Mouse (Mus musculus): ENCODE measurements around the gene Acod1.
A peak's percentile ranks its signal among the peaks of the same experiment; 100 is the strongest.

Gene Acod1

DNA sequence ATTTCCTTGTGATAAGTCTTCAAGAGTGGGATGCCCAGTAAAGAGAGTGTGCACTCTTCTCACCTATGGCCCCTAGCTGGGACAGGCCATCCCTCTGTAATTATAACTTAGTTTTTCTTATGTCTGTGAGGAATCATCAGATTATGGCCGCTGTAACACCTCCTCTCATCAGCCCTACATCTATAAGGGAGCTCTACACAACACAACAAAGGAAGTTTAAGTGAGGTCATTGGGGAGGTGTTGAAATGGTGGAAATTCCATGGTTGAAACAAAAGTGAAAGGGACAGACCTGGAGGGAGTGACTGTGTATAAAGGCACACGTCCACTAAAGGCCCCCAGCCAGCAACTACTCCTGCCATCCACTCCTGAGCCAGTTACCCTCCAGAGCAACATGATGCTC is at the start of gene Acod1:
TSS of gene Acod1 (plus strand) at position 301 of the 400 bp plus-strand sequence.
- DNase-seq = no peak

DNA sequence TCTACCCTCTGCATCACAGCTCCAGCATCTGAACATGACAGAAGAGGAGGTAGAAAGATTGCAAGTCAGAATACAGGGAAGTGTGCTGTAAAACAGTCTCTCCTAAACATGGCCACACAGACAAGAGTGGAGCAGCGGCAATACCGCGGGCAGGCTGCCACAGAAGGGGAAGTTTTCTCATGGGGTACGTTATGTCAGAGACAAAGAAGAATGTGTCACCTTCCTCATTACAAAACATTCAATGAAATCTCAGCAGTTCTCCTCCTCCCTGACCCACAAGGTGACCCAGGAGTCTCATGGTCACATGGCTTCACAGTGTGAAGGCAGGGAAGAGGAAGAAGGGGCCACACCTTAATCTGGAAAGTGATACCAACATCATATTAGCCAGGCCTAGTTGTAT is 39.0 kb upstream of the Acod1 start:
- DNase-seq = no peak

DNA sequence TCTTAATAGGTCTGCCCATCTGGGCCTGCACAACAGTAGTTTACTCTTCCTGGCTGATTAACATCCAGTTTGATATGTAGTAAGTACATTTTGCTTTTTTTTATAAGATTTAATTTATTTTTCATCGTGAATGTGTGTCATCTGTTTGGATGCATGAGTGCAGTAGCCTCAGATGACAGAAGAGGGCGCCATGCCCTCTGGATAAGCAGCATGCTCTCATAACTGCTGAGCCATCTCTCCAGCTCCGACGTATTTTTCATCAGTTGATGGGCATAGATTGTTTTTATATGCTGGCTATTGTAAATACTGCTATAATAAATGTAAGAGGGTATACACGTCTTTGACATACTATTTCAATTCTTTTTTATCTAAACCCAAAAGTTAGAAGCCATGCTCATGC is 35.0 kb upstream of the Acod1 start:
- DNase-seq = peak in 1 of 2 experiments; percentile 52

DNA sequence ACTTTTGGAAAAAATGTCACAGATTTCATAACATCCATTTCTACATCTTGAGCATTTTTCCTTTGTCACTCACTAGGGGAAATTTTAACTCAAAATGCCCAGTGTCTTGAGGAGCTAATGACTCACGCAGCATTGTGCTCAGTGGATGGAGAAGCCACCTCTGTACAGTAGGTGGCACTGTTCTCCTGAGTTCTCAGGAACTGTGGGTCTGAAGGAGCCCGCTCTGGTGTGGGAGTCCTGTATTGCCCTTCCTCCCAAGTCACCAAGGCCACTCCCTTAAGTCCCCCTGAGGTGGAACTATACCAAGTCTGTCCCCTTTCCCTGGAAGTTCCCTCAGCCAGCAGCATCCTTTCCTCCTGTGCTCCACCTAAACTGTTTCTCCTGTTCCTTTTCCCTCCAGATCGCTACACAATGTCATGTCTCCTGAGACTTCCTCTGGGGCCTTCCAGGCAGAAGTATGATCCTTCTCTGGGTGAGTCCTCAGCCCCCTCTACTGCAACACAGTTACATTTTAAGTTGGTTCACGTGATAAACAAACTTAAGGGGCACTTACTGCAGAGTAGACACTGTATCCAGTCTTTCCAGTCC is 34.1 kb upstream of the Acod1 start:
- peak; percentile 48 to 76 for DNase-seq

DNA sequence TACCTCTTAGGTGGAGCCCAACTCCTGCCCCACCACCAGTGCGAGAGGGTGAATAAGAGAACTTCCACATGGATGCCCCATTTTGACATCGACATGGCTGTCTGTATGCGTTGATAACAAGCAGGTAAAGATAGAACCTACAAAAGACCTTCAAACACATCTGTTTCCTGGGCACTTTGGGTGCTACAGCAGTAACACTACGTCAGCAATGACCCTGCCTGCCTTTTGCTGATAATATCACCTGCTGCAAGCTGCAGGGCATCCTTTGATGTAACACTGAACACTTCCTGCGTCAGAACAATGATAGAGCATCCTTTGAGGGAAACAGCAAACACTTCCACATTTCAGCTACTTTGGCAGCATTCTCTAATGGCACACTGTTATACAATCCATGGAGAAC is 29.8 kb upstream of the Acod1 start:
- no peak for DNase-seq

DNA sequence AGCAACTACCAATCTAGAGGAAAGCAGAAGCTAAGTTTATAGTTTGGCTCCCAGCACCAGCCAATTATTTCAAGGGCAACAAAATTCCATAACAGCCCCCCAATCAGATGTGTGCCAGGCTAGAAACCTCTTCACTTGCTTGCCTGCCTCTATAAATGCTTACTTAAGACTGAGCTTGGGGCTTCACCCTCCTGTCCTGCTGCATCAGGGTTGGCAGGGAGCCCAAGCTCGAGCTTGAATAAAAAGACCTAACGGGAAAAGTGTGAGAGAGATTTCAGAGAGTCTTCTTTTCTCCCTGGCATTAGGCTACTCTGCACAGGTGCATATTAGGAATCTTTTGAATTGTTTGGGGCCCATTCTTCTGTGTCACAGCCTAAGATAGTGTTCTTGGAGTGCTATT is 26.7 kb upstream of the Acod1 start:
- DNase-seq = peak in 1 of 2 experiments; percentile 32

DNA sequence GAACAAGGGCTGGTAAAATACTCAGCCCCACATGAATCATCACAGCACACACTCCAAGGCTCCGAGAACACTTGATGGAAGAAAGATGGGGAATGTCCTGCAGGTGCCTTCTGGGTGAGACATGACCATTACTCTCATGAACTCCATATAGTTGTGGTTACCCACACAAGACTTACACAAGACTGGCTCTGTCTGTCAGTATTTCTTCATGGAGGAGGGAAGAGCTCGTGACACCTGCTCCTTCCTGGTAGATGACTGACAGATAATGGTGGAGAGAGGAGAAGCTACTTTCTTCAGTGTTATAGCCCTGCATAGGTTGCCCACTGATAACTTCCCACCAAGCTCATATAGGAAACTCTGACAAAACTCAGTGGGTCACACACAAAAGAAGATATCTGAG is 17.6 kb upstream of the Acod1 start:
- no peak for DNase-seq

DNA sequence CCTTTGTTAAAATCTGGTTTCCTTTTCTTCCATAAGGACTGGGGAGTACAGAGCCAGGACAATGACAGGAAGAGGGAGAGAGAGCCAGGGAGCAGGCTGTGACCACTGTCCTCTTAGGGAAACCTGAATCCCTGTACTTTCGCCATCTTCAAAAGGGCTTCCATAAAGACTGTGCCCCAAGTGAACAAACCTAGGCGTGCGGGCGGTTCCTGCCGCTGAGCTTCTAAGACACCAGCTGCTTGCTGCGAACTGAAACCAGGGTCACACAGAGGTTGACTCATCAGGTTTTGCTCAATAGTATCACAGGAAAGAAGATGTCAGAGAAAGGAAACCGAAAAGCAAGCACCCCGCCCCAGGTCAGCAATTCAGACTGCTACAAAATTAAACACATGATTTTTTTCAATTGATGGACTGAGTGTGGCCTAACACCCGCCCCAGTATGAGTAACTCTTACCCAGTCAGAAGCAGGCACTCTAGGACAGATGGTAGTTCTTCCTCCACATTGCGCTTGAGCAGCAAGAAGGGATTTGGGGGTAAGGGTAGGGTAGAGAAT is 13.4 kb upstream of the Acod1 start:
- DNase-seq = no peak

DNA sequence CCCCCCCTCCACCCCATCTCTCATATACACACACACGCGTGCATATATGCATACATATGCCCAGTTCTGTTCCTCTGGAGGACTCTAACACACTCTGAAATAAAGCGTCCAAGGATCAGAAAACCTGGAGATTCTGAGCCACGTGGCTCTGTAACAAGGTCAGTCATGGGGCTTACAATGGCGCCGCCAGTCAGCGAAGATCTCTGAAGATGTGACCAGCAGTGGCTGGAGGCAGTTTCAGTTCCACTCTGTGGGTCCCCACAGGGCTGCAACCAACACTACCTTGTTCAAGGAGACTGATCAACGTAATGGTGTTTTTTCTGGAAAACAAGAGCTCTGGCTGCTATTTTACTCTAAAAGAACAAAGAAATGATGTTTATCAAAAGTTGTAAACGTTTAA is 12.7 kb upstream of the Acod1 start:
- DNase-seq = no peak

DNA sequence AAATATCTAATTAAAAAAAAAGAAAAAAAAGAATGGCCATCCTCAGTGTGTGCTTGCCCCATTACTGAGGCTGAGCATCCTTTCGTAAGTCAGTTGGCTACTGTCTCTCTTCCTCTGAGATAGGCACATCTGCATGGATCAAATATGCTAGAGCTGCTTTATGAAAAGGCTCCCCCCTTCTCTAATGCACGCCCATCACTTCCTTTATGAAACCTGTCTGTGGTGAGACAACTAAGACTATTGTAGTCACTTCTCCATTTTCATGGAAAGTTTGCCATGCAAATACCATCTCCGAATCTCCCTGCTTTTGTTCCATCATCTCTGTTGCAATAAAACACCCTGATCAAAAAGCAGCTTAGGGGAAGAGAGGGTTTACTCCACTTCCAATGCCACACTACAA is 9.8 kb upstream of the Acod1 start:
- DNase-seq = no peak

DNA sequence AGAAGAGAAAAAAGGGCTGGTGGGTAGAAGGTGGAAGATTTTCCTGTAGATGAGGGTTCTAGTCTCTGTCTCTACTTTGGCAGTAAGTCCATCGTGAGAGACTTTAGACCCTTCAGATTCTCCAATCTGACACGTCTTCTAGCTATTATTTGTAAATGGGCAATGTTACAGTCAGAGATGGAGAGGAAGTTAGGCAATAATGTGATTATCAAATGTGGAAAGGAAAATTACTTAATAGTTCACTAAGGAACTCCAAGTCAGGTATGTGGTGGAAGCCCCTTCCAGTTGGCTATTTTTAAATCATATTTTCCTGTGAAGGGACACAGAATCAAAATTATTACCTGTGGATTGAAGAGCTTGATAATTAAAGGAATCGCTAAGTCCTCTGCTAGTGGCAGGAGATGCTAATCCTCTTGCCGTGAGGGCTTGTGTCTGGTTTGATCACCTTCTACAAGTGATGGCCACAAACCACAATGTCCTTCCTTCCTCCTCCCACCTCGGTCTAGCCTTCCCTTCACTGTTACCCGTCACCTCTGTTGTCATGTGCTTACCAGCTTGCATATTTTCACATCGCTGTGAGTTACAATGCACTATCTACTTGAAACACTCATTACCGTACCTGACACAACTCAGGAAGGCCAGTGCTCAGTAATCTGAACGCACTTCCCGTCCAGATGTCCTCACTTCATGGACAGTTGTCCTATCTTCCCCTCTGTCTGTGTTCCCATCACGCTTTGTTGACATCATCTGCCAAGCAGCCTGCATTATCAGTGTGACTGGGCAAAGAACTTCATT is 1.7 kb downstream of the Acod1 start:
- no peak for DNase-seq

DNA sequence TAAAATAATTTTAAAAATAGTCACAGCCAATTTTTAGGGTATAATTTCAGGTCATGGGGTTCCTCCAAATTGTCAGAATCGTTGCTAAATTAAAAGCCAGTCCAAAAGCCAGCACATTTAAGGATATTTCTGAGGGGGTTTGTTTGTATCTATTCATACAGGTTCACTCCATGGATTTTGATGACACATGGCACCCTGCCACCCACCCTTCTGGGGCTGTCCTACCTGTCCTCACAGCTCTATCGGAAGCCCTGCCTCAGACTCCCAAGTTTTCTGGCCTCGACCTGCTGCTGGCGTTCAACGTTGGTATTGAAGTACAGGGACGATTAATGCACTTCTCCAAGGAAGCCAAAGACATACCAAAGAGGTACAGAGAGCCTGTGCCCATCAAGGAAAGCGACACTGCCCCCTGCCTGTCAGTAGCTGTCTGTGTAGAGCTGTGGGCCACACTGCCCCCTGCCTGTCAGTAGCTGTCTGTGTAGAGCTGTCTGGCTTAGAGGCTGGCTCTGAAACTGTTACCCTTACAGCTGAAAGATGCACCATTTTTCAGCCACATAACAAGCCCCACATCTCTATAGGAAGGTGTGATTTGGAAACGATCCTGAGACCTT is 4.5 kb downstream of the Acod1 start:
- peak; percentile 56 to 78 for DNase-seq

DNA sequence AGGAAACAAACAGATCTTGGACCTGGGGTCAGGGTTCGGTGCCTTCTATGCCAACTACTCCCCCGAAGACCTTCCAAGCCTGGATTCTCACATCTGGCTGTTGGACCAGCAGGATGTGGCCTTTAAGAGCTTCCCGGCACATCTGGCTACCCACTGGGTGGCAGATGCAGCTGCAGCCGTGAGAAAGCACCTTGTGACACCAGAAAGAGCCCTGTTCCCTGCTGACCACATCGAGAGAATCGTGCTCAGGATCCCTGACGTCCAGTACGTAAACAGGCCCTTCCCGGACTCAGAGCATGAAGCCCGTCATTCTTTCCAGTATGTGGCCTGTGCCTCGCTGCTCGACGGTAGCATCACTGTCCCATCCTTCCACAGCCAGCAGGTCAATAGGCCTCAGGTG is 8.0 kb downstream of the Acod1 start:
- no peak for DNase-seq

DNA sequence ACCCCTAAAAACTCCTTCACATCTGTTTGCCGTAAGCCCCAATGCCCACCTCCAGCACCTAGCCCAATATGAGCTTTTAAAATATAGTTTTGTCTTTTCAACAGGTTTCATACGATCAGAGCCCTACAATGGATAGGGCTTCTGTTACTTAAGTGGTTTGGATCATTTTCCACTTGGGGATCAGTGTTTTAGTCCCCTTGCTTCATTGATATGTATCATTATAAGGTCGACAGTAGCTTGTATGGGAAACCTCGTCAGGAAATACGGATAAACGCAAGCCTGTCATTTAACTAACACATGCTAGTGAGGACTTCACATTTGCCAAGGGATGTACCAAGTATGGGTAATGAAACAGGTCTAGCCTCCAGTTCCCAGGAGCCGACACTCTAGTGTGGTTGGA is 9.8 kb downstream of the Acod1 start:
- DNase-seq = no peak

DNA sequence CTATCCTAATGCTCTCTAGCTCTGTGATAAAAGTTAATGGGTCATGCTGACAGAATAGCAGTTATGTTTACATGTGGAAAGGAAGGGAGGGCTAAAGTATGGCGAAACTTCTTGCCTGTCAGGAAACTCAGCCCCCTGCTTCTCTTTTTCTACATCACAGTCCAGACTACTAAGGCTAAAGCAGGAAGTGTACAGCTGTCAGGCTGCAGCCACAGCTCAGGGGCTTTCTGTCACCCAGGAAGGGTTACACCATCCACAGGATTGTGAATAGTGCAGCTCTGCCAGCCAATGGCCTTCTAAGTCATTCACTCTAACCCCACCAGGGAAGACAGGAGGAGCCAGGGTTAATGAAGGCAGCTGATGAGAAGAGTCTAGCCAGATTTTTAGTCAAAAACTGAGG is 12.2 kb downstream of the Acod1 start:
- DNase-seq = no peak

DNA sequence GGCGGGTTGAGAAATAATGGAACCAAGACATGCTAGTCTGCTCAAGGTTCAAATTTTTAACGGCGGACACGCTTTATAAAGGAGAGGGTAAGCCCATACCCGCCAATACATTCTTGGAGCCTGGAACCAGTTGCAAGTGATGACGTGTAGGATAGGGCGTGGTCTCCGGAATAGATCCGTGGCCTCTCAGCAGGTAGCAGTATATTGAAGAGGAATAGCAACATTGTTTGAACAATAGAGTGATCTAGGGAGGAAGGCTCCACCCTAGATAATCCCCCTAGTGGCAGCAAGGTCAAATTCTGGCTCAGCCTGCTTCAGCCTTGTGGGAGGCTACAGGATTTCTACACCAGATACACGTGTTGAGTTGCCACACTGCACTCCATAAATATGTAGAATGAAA is 12.7 kb downstream of the Acod1 start:
- DNase-seq = no peak

DNA sequence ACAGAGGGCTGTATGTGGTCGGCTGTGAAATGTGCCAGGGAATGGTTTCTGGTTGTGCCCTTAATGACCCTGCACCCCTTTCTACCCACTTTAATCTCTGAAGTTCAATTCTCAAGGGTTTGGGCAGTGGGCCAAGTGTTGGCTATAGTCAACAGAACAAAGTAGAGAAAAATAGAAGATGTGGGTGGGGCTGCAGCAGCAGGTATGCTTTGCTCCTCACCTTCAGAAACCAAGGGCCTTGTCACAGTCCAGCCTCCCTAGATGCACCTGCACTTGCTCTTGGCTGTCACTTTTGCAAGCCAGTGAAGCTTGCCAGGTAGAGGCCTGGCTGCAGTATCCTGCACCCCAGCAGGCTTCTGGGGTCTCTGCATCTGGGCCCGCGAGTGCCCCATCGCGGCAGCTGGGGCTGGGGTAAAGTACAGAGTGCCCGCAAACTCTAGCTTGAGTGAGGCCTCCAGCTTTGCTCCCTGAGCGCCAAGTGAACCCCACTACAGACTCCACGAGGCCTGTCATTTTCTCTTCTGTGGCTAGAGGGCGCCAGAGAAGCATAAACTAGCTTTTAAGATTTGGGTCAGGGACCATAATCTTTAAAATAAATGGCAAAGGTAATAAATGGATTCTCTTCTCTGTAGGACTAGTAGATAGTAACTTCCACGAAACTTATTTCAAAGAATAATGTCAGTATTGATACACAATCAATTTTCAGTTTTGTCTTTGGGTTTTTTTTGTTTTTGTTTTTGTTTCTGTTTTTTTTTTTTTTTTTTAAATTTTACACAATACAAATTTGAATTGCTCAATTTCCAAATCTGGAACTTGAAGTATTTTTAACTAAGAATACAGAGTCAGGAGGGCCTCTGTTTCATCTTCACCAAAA is 18.8 kb downstream of the Acod1 start:
- DNase-seq = peak; percentile 89 to 92

DNA sequence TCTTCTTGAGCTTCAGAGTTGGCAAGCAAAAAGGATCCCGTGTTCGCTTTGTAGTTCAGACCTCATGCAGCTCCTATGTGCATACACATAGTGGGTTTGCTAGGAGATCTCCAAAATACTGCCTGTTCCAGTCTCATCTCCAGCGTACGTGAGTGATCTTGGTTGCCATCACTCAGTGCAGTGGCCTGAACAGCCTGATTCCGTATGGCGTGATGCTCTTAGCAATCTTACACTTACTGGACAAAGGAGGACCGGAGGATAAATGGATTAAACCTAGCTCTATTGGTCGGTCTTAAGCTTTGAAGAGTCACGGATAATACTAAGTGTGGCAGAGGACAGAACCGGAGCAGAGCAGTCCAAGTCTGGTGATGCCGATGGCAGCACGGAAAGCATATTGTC is 22.7 kb downstream of the Acod1 start:
- DNase-seq = no peak

DNA sequence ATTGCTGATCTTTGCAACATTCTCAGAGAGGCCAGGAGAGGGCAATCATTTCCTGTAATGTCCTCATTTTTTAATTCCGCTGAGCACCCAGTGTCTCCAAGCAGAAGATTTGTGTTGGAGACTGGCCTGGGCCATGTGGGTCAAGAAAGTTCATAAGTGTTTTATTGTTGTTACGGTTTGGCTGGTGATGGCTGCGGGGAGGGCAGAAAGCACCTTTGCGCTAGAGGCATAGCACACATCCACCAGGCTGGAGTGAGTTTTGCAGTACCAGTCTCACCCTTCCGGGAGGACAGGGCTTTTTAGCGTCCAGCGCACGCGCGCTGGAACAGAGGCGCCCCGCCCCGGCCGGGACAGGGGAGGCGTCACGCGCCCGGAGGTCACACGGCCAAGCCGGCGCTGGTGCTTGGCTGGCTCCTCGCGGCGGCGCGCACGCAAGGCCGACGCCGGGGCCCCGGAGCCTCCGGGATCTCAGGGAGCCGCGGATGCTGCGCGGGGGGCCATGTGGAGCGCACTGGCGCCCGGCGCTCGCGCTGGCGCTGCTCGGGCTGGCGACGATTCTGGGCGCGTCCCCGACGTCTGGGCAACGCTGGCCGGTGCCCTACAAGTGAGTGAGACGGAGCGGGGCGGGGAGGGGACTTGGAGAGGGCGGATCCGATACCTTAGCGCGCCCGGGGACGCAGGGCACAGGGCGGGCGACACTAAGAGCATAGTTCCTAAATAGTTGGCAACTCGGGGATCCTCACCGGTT is 23.3 kb downstream of the Acod1 start, which contains the start of gene Cln5:
TSS of gene Cln5 (plus strand) at position 353 of the 748 bp plus-strand sequence.
- peak; percentile 95 to 97 for DNase-seq

DNA sequence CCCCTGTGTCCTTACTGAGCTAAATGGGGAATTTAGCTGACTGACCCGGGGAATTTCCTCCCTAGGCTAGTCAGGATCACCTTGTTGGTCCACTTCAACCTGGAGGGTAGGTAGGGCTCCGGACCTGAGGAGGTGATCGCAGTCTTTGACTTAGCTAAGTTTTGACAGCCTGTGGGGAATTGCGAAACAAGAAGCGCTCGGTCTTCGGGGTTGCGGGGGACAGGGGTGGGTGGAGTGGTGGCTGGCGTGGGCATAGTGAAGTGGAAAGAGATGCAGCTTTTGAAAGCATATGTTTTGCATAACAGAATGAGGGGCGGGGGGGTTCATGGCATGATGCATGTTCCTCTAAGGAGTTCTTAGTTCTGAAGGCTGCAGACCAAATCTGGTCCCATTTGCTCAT is 24.0 kb downstream of the Acod1 start:
- DNase-seq = peak in 1 of 2 experiments; percentile 43

DNA sequence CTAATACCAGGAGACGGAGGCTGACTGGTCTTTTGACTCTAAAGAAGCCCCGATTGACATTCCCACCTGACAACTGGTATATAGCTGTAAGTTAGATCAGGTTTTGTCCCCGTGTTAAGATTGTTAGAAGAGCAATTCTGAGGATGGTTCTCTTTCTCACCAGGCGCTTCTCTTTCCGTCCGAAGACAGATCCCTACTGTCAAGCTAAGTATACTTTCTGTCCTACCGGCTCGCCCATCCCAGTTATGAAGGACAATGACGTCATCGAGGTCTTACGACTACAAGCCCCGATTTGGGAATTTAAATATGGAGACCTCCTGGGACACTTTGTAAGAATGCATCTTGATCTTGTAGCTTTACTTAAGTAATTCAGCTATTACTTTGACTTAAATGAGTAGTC is 24.7 kb downstream of the Acod1 start:
- no peak for DNase-seq

DNA sequence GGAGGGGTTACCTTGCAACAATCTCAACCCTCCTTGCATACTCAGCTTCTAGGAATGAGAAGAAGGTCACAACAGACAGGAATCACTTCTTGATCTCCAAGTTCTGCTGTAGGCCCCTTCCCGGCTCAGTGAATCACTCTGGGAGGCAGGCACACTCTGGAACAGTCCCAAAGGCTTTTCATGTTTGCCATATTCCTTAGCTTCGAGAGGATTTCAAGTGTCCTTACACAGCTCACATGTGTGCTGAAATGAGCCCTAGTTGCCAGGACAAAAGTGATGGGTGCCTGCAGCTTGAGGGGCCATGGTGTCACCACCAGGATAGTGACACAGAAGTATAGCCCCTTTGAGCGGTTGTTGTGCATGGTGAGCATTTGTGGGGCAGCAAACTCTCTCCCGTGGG is 26.0 kb downstream of the Acod1 start:
- no peak for DNase-seq
